Mouse (Mus musculus) liver, postnatal 0 days (tissue): ENCODE results near the gene Tmem131. TPM values are rescaled to one million over a fixed set of nuclear protein-coding genes. Genes with fewer than 3 reads are reported as not detected.

Source experiments
- ATAC-seq: fragments of 200-750 bp; cut with Nextera tagmentation; 2 replicates; pipeline ENCODE4 v1.8.0; 2017; ENCODE audit warnings: mild to moderate bottlenecking, moderate library complexity
- DNase-seq: peaks from one replicate; pipeline ENCODE4 v3.0.0-alpha.2; 2016
- H3K27ac ChIP-seq: fragments of 300-500 bp; sonication (generic); 2 replicates; pipeline ENCODE4 v1.5.1; 2014; ENCODE audit warnings: antibody characterized with exemption, moderate library complexity, mild to moderate bottlenecking, low read depth
- H3K27me3 ChIP-seq: fragments of 300-500 bp; sonication (generic); 2 replicates; pipeline ENCODE4 v1.6.1; 2014; ENCODE audit warnings: low read length, control low read depth, mixed read lengths; ENCODE audit not compliant: insufficient read depth
- H3K36me3 ChIP-seq: fragments of 300-500 bp; sonication (generic); replicated peaks from 2 replicates; pipeline ENCODE4 v1.6.1; 2014; ENCODE audit warnings: mild to moderate bottlenecking, control low read depth, low read length, moderate library complexity, mixed read lengths; ENCODE audit not compliant: insufficient read depth
- H3K4me1 ChIP-seq: fragments of 300-500 bp; sonication (generic); 2 replicates; pipeline ENCODE4 v1.6.1; 2014; ENCODE audit warnings: antibody characterized with exemption, mild to moderate bottlenecking, control low read depth; ENCODE audit not compliant: insufficient read depth
- H3K4me2 ChIP-seq: fragments of 300-500 bp; sonication (generic); 2 replicates; pipeline ENCODE4 v1.6.1; 2014; ENCODE audit warnings: low read depth, mild to moderate bottlenecking, low read length, moderate library complexity, mixed read lengths
- H3K4me3 ChIP-seq: fragments of 300-500 bp; sonication (generic); 2 replicates; pipeline ENCODE4 v1.5.1; 2014; ENCODE audit warnings: low read depth, low read length
- H3K9ac ChIP-seq: fragments of 300-500 bp; sonication (generic); replicated peaks from 2 replicates; pipeline ENCODE4 v1.6.1; 2014; ENCODE audit warnings: mild to moderate bottlenecking, moderate library complexity
- H3K9me3 ChIP-seq: fragments of 300-500 bp; sonication (generic); 2 replicates; pipeline ENCODE4 v1.6.1; 2016; ENCODE audit warnings: mild to moderate bottlenecking, control low read depth, low read length, mixed read lengths
- CTCF ChIP-seq: sonication (generic); IDR thresholded peaks from 2 replicates; pipeline ENCODE4 v1.5.1; 2016; ENCODE audit warnings: antibody characterized with exemption, low read depth
- EP300 ChIP-seq: IDR thresholded peaks from 2 replicates; pipeline ENCODE4 v1.6.1; 2016; ENCODE audit warnings: antibody characterized with exemption, low read depth, mild to moderate bottlenecking
- WGBS: fragments of 180-500 bp; shearing (Covaris S2); extraction: QIAGEN DNeasy Blood & Tissue Kit; methylation state at CpG from one replicate; pipeline ENCODE4 v1.1.7; 2014; ENCODE audit not compliant: insufficient replicate concordance; 5-methylcytosine and 5-hydroxymethylcytosine counted together
- polyA plus RNA-seq: library from polyadenylated mRNA; unstranded; fragments of >200 nt; fragmentation: Nextera tagmentation; extraction: Ambion mirVana; gene quantifications from 2 replicates; pipeline ENCODE4 v1.2.1, GENCODE M21; 2015

Gene Tmem131
- polyA plus RNA-seq, 1 experiment from 2014 or later = 6.1 TPM

GRCm38 (mm10) chr1:36922623-36923421, 20.6 kb downstream of the Tmem131 start:
- TF ChIP-seq EP300 = peak; percentile 56
- TF ChIP-seq CTCF = no peak
- peak overlapping the region; percentile 47 for H3K4me2 ChIP-seq
- 71% methylated on average over 4 of the region's 4 CpGs for WGBS

GRCm38 (mm10) chr1:36921614-36922393, 21.7 kb downstream of the Tmem131 start:
- H3K27ac ChIP-seq = peak overlapping the region; percentile 98
- 43% methylated on average over 15 of the region's 15 CpGs for WGBS
- no peaks in the 10 kb centered on the region for H3K9me3 ChIP-seq
- peak overlapping the region; percentile 47 for H3K4me2 ChIP-seq
- TF ChIP-seq EP300 = no peak
- no peak for TF ChIP-seq CTCF
- no peaks in the 10 kb centered on the region for H3K27me3 ChIP-seq
- peaks cover 94% of the 10 kb centered on the region for H3K4me1 ChIP-seq
- ATAC-seq (no peak), DNase-seq (no peak)
- H3K4me3 ChIP-seq = no peak overlapping the region
- no peak overlapping the region; the same call in 1 of the 2 replicates for H3K9ac ChIP-seq
- H3K36me3 ChIP-seq = no peaks in the 10 kb centered on the region

More at GRCm38 (mm10) chr1:36922623-36923421, 20.6 kb downstream of the Tmem131 start:
- H3K4me1 ChIP-seq = peaks cover 88% of the 10 kb centered on the region
- H3K27me3 ChIP-seq = no peaks in the 10 kb centered on the region
- H3K9ac ChIP-seq = peak overlapping the region; percentile 17
- H3K36me3 ChIP-seq = no peaks in the 10 kb centered on the region
- DNase-seq (no peak), ATAC-seq (no peak)
- H3K27ac ChIP-seq = peak overlapping the region; percentile 98
- H3K4me3 ChIP-seq = no peak overlapping the region
- H3K9me3 ChIP-seq = no peaks in the 10 kb centered on the region

DNA sequence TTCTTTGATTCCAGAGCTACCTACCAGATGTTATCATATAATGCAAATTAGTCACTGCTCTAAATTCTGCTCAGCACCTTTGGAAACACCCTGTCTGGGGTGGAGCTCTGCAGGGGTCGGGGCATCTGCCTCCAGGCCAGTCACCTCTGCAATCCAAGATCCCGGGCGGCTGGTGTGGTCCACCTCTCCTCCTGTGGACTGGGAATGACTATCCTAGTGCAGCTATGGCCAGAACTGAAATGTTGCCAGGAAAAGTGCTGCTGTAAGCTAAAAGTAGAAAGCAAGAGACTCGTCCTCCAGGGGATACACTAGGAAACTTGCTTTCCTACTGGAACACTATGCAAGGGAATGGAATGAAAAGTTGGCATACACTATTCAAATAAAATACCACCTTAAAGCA, 22.7 kb downstream of the Tmem131 start:
- Histone ChIP-seq H3K36me3 (no peaks in the 10 kb centered on the region), H3K4me2 (peak overlapping the region; percentile 47), H3K27ac (peak overlapping the region; percentile 98), H3K9ac (peak overlapping the region; percentile 52; the same call in 1 of the 2 replicates), H3K27me3 (no peaks in the 10 kb centered on the region), H3K4me3 (no peak overlapping the region; the same call in 1 of the 2 replicates), H3K4me1 (peaks cover 93% of the 10 kb centered on the region), H3K9me3 (no peaks in the 10 kb centered on the region)
- ATAC-seq (no peak), DNase-seq (no peak)
- 39% methylated on average over 4 of the region's 4 CpGs for WGBS
- no peak for TF ChIP-seq EP300
- TF ChIP-seq CTCF = no peak

GRCm38 (mm10) chr1:36920154-36920716, 23.2 kb downstream of the Tmem131 start:
- WGBS = 16% methylated on average over 3 of the region's 3 CpGs
- Histone ChIP-seq H3K36me3 (no peaks in the 10 kb centered on the region), H3K27me3 (no peaks in the 10 kb centered on the region), H3K9ac (peak overlapping the region; percentile 52), H3K9me3 (no peaks in the 10 kb centered on the region), H3K4me2 (peak overlapping the region; percentile 47), H3K27ac (peak overlapping the region; percentile 98), H3K4me3 (no peak overlapping the region), H3K4me1 (peaks cover 95% of the 10 kb centered on the region)
- DNase-seq = peak; percentile 73
- peak; percentile 77 for ATAC-seq
- TF ChIP-seq EP300 (peak; percentile 78), CTCF (no peak)

DNA sequence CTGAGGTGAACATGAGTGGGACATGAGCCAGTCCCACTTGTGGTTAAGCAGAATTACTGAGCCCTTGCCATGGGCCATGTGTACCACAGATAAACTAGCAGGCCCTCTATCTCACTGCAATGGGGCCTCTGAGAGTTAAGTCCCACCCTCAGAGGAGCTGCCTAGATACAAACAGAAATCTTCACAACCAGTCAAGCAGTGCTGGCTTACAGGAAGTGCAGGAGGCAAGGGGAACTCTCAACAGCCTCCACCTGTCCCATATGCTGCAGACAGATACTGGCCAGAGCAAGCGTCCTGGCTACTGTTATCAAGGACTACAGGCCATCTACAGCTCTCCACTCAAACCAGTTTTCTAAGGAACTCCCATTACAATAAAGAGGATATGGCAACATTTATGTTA, 23.7 kb downstream of the Tmem131 start:
- peaks cover 97% of the 10 kb centered on the region for H3K4me1 ChIP-seq
- no peak overlapping the region for H3K4me3 ChIP-seq
- TF ChIP-seq EP300 (peak; percentile 99), CTCF (no peak)
- DNase-seq = peak; percentile 73
- H3K9ac ChIP-seq = peak overlapping the region; percentile 52
- no peaks in the 10 kb centered on the region for H3K27me3 ChIP-seq
- H3K4me2 ChIP-seq = peak overlapping the region; percentile 47
- no peaks in the 10 kb centered on the region for H3K9me3 ChIP-seq
- WGBS = 5% methylated on average over 1 of the region's 1 CpGs
- no peaks in the 10 kb centered on the region for H3K36me3 ChIP-seq
- peak overlapping the region; percentile 98 for H3K27ac ChIP-seq
- ATAC-seq = peak; percentile 92

GRCm38 (mm10) chr1:36917423-36917822, 26.0 kb downstream of the Tmem131 start:
- DNase-seq = no peak
- H3K9ac ChIP-seq = no peak overlapping the region
- peak overlapping the region; percentile 46 for H3K27ac ChIP-seq
- peaks cover 90% of the 10 kb centered on the region for H3K4me1 ChIP-seq
- ATAC-seq = no peak
- H3K4me3 ChIP-seq = no peak overlapping the region
- H3K9me3 ChIP-seq = no peaks in the 10 kb centered on the region
- peak overlapping the region; percentile 20; the same call in 1 of the 2 replicates for H3K4me2 ChIP-seq
- 0 out of 2 replicates have a peak, but pooled peaks cover 2% of the 10 kb centered on the region for H3K36me3 ChIP-seq
- H3K27me3 ChIP-seq = no peaks in the 10 kb centered on the region
- WGBS = 59% methylated on average over 1 of the region's 1 CpGs
- TF ChIP-seq EP300 (no peak), CTCF (no peak)
